Mouse (Mus musculus): Measurements from ENCODE around the gene Ralgps1.

Gene Ralgps1

DNA sequence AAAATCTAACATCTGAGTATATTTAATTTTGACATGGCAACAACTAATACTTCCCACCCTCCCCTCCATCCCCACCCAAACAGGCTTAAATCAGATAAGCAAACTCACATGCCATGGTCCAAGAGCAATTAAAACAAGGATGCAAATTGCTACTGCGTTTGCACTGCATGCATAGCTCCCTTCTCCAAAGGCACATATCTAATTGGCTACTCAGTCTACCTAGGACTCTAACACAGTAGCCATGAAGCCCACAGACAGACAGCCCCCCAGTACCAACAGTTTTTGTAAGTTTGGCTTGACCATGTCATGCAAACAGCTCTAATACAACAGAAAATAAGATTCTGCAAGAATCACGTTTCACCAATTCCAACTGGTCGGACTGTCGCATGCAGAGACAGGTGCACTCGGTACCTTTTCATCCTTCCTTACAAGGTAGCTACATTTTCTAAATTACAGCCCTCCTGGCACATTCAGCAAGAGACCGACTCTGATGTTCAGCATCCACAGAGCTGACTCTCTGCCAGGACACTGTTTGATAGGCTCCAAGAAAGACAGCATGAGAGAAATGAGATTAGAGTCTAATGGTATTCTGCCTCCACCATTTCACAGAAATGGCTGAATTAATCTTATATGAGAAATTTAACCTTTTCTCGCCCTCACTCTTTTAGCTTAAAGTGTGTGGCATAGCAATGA lies 284.5 kb downstream of the Ralgps1 start:
- DNase-seq (ENCODE audit: low read depth in 1 of 2, low spot score in 2 of 2), result no peak

- no peak for DNase-seq (ENCODE audit: low read depth in 1 of 2, low spot score in 2 of 2)
These were observed 285.2 kb downstream of the Ralgps1 start for GRCm38 (mm10) chr2:33086016-33086596.

DNA sequence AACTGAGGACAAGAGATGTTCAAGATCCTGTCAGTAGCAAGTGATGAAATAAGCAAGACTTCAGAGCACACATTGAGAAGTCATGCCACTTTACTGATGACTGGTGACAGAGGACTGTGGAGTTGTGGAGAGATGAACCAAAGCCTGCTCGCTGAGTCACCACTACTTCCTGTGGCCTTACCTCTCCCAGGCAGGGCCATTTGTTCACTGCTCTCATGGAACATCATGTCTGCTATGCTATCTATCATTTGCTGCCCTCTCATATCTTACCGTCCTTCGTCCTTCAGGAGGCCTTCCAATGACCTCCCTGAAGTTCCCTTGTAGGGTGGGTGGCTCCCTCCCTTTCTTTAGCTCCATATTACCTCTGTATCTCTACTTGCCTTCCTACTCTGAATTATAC lies 287.1 kb downstream of the Ralgps1 start:
- no peak for DNase-seq (ENCODE audit: low read depth in 1 of 2, low spot score in 2 of 2)

All from monocyte, adult 2 months (primary cell).